33 mouse cellular contexts compared by ENCODE assay signal in genomic region chr9:103239471-103239870, GRCm38 (mm10). TPM values are rescaled to one million over a fixed set of nuclear protein-coding genes. Genes with fewer than 3 reads are reported as not detected.
"Had no signal": no experiment of that assay in that cellular context is flagged by ENCODE, and none has a peak within 500 bp of the region (broad histone marks: within the 10 kb centered on the region; RNA-seq: fewer than 3 reads in every experiment).

No protein-coding gene starts in this region.

- H3K27ac ChIP-seq: embryonic facial prominence, embryonic 10.5 days; embryonic facial prominence, embryonic 12.5 days; embryonic facial prominence, embryonic 13.5 days; embryonic facial prominence, embryonic 15.5 days; forebrain, embryonic 10.5 days; forebrain, embryonic 12.5 days; forebrain, embryonic 13.5 days; forebrain, embryonic 15.5 days; gastrocnemius, adult 2 months; heart, adult 2 months had no signal

- ATAC-seq: forebrain, embryonic 13.5 days; forebrain, embryonic 14.5 days; forebrain, embryonic 15.5 days; forebrain, embryonic 16.5 days; forebrain, postnatal 0 days had no signal

- H3K9me3 ChIP-seq: embryonic facial prominence, embryonic 10.5 days; embryonic facial prominence, embryonic 12.5 days; embryonic facial prominence, embryonic 13.5 days; embryonic facial prominence, embryonic 15.5 days; forebrain, embryonic 10.5 days; forebrain, embryonic 12.5 days; forebrain, embryonic 13.5 days; forebrain, embryonic 15.5 days had no signal

- H3K4me3 ChIP-seq: embryonic facial prominence, embryonic 10.5 days; embryonic facial prominence, embryonic 12.5 days; embryonic facial prominence, embryonic 13.5 days; embryonic facial prominence, embryonic 15.5 days; erythroblast, embryonic 14.5 days; forebrain, embryonic 10.5 days; forebrain, embryonic 12.5 days; forebrain, embryonic 13.5 days; forebrain, embryonic 15.5 days; gastrocnemius, adult 2 months; heart, adult 2 months had no signal

- H3K9ac ChIP-seq: embryonic facial prominence, embryonic 12.5 days; embryonic facial prominence, embryonic 13.5 days; embryonic facial prominence, embryonic 15.5 days; forebrain, embryonic 12.5 days; forebrain, embryonic 13.5 days; forebrain, embryonic 15.5 days; forebrain, postnatal 0 days had no signal

- H3K4me2 ChIP-seq: embryonic facial prominence, embryonic 12.5 days; embryonic facial prominence, embryonic 13.5 days; embryonic facial prominence, embryonic 15.5 days; forebrain, embryonic 12.5 days; forebrain, embryonic 13.5 days; forebrain, embryonic 15.5 days had no signal

- H3K36me3 ChIP-seq: embryonic facial prominence, embryonic 10.5 days; embryonic facial prominence, embryonic 12.5 days; embryonic facial prominence, embryonic 13.5 days; embryonic facial prominence, embryonic 15.5 days; forebrain, embryonic 10.5 days; forebrain, embryonic 12.5 days; forebrain, embryonic 15.5 days had no signal

- DNase-seq: cerebellum, adult 2 months; cerebellum, adult 8-10 months; cerebellum, adult 9-10 months; cerebellum, adult 9-11 months; cerebellum, postnatal 10 days; cerebellum, postnatal 14 days; cerebellum, postnatal 25 days; cerebellum, postnatal 36 days; embryo, embryonic 11 days; forebrain, postnatal 0 days; gastrocnemius, adult 2 months; gastrocnemius, postnatal 10 days; gastrocnemius, postnatal 14 days; gastrocnemius, postnatal 25 days; gastrocnemius, postnatal 36 days; heart, adult 11 months; heart, adult 18-20 months; heart, adult 2 months had no signal

- H3K27me3 ChIP-seq: embryonic facial prominence, embryonic 12.5 days; embryonic facial prominence, embryonic 13.5 days; embryonic facial prominence, embryonic 15.5 days; forebrain, embryonic 12.5 days; forebrain, embryonic 13.5 days; forebrain, embryonic 15.5 days had no signal

- H3K4me1 ChIP-seq: embryonic facial prominence, embryonic 12.5 days; embryonic facial prominence, embryonic 13.5 days; forebrain, embryonic 12.5 days; forebrain, embryonic 13.5 days; forebrain, embryonic 15.5 days had no signal

RNA-seq across cellular contexts. Expression of gene Gm20425, which starts 9.4 kb away (rescaled TPM):
- total RNA-seq: common myeloid progenitor, adult 5-6 weeks; forebrain, postnatal 0 days had no signal
- polyA plus RNA-seq: cortical plate, adult 2 months; embryonic facial prominence, embryonic 11.5 days; erythroblast, embryonic 14.5 days; forebrain, embryonic 10.5 days; forebrain, embryonic 16.5 days; frontal cortex, adult 2 months; heart, adult 2 months had no signal
